Mouse (Mus musculus) embryo, embryonic 10 days (tissue): ENCODE data around the gene Ets1.

Experiments used
- DNase-seq: peaks from one replicate; pipeline ENCODE4 v3.0.0-alpha.2; 2015; ENCODE audit warnings: low spot score

The Ets1 gene

DNA sequence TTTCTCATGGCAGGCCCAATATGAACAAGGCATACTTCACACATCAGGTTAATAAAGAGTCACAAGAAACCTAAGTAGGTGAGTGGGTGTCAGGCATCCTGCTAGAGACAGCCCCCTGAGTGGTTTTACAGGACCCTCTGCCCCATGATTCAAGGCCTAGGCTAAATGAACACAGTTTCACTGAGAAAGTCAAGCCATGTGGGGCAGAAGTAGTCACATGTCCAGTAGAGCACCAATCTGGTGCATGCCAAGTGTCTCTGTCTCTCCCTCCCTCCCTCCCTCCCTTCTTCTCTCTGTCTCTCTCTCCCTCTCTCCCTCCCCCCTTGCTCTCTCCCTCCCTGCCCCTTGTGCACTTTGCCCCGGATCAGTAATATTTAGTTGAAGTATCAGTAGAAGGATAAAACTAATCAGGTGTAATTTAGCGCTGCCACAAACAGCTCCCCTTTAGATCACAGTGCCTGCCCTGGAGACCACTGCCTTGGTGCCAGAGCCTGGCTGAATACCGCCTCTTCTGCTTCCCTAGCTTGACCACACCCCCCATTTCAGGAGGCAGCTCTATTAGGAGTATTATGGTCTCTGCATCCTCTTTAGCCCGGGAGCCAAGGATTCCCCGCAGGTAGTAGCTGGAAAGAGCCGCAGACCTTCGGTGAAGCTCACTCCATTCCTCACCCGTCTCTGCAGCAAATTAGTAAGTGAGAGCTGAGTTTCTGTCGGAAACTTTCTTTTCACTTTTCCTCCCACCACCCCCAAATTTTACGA, at the start of gene Ets1:
Ets1 (plus strand) TSS at position 595 of the 759 bp plus-strand sequence.
- peak; percentile 80 for DNase-seq

DNA sequence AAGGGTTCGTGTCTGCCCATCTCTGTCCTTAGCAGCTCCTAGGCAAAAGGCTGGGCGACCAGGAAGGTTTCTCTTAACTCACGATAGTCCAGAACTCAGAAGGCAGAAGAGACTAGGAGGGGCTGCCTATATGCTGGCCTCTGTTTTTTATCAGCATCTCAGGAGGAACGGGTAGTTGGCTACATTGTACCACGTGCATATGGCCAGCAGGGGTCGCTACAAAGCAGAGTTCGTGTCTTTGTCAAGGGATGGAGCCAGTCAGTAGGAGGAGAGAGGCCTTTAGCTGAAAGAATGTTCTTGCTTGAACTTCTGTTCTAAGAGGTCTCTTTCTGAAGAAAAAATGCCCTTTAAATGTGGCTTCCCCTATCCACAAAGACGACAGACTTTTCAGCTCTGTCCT, 46.1 kb upstream of the Ets1 start:
- DNase-seq: peak; percentile 96

DNA sequence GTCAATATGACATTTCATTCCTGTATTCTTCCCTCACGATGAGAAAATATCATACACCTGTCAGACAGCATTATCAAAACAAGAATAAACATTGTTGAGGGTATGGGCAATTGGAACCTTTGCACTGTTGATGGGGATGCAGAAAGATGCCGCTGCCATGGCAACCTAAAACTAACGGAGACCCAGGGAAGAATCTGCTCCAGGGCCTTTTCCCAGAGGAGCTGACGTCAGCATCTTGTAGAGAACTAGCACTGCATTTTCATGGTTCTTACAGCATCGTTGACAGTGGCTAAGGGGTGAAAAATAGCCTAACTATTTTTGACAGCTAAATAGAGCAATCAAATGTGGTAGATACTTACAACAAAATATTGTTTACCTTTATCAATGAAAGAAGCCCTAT, 45.5 kb upstream of the Ets1 start:
- no peak for DNase-seq

DNA sequence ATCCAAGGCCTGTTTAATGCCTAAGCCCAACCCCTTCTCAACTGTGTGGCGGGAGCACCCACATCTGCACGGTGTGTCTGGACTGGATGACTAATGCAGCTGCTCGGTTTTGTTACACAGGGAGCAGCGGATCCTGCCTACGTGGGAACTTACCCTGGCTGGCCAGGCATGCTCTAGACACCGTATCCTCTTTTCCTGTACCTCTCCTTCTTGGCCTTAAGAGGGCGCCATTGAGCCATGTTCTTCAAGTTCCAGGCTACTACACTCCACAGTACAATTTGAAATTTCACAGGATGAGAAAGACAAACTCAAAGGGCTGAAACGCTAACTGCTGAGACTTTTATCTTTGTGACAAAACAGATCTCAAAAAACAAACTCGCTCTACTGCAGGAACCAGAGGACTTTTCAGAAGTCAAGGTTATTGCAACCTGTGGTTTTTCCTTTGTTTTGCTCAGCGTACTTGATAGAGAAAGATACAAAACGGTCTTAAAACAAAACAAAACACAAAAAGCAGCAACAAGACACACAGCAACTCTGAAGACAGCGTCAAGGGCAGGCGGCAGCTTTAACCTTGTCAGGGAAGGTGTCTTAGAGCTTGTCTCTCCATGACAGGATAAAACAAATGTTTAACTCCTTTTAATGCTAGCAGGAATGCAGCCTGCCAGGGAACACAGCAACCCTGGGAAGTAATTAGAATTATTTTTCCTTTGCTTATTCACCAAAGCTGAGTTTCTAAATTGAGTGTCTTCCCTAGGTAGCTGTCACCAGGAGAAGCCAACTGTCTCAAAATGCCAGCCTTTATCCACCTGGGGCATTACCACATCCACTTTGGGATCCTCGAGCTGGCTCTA, 44.1 kb upstream of the Ets1 start:
- peak; percentile 96 for DNase-seq

GRCm38 (mm10) chr9:32592583-32592890, 43.5 kb upstream of the Ets1 start:
- DNase-seq: no peak

DNA sequence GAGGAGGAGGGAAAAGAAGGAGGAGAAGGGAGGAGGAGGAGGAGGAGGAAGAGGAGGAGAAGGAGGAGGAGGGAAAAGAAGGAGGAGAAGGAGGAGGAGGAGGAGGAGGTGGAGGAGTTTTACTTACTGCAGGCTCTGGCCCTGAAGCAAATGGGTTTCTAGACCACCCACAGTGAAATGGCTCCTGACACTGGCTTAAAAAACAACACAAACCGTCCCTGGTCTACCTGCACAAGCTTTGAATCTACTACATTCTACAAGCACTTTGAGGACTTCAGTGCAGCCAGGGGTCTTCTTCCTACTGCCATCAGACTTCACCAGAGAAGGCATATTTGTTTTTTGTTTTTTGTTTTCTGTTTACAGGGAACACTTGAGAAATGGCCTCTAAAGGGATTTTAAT, 42.2 kb upstream of the Ets1 start:
- DNase-seq: peak; percentile 50

DNA sequence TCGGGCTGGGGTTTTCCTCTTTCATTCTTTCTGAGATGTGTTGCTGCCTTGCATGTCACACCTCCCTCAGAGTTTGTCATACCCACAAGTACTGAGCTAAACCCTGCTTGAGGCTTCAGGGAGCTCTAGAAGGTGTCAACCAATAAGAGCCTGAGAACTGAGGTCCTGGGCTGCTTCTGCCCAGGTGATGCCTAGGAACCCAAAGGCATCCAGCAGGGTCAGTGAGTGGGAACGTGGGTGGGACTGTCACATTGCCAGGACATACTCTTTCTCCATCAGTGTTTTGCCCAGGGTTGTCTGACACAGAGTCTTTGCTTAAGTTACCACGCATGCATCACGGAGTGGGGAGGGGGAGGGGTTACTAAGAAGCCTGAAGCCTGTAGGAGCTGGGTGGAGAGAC, 41.7 kb upstream of the Ets1 start:
- DNase-seq: no peak

DNA sequence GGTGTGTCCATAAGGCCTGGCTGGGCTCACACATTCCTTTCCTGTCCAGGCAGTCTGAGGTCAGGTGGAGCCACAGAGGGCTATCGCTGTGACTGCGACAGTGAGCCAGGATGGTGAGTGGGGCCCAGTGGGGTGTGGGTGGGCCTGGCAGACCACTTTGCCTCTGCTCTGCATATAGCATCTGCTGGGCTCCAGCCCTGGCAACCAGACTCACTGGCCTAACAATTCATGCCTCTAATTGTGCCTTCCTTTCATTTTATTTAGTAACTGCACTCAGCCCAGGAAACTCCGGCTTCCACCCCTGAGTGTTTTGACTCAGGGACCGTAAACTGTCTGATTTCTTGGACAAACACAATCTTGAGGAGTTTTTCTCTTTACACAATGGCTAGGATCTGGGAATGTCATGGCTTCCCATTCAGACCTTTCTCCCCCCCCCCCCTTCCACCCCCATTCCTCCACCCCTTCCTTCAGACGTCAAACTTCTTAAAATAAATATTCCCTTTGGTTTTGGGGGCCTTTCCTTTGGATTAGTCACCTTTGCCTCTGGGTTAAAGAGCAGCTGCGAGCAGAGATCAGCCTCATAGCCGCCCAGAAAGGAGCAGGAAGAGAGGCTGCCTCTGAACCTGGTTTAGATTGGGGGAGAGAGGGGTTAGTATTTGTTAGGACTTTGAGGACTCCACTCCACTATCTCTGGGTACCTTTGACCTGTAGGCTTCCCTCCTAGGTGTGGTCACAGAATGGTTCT, 40.8 kb upstream of the Ets1 start:
- DNase-seq: no peak

DNA sequence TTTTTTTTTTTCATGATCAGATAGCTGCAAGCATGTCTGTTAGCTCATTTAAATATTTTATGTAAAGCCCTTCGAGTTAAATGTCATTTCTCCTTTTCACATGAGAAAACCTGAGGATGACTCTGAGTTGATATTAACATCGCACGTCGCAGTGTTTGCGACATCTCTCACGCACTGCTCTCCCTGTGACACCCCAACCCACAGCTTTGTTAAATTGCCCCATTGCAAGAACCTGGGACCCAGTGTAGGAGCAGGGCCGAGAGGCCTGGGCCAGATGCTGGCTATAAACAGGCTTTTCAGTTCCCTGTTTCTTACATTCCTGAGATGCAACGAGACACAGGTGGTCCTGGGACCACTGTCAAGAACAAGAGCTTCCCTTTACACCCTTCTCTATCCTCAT, 39.7 kb upstream of the Ets1 start:
- no peak for DNase-seq

- DNase-seq: no peak
Measured at GRCm38 (mm10) chr9:32601953-32602352, 34.1 kb upstream of the Ets1 start.

DNA sequence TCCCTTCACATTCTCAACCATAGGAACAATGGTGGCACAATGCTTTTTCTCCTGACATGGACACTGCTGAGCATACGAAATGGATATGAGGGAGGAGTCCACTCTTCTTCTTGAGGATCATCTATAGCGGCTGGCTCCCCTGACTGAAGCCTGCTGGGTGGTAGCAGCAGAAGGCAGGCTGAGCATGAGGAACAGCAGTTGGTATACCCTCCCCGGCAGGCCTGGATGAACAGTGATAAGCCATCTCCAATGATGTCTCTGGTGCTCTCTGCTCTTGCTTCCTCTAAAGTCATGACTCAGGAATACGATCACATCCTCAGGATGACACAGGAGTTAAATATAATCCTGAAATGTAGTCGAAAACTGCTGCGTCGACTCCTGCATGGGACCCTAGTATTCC, 32.9 kb upstream of the Ets1 start:
- DNase-seq: no peak

GRCm38 (mm10) chr9:32607218-32607617, 28.8 kb upstream of the Ets1 start:
- peak; percentile 72 for DNase-seq

DNA sequence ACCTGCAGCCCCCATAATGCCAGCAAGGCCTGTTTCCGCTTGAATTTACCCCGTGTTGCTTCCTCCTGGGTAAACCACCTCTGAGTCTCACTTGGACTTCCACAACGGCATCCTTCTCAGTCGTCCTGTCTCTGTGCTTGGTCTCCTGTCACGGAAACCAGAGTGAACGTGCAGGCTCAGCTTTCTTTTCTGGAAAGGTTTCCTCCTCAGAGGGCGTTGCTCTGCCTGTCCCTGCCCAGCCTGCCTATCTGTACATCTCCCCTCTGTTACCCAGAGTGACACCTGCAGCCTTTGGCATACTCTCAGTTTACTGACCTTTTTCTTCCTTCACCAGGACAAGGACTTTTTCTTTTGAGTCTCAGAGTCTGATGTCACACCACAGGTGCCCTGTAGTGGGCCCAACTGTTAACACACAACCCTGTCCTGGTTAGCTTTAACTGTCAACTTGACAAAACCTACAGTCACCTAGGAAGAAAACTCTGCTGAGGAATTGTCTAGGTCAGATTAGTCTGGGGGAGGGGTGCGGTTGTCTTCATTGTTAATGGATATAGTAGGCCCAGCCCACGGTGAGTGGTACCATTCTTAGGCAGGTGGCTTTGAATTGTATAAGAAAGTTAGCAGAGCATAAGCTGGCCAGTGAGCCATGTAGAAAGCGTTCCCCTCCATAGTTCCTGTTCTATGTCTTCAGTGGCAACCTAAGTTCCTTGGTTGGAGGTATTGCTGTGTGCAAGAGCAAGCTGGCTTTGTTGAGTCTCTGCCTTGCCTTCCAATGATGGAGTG, 27.0 kb upstream of the Ets1 start:
- no peak for DNase-seq

DNA sequence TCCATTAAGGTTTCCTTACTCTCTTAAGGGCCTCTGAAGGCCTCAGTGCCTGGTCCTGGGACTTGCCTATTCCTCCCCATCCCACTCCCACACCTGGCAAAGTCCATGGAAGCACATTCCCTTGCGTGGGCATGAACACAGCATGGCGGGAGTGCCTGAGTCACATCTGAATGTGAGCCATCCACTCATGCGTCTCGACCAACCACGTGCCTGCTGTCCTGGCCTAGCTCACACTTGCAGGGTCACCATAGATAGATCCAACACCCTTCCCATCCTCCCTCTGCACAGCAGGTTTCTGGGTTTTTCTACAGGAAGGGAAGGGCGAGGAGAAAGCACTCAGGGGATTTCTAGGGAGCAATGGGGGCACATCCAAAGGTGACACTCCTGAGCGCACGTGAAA, 25.8 kb upstream of the Ets1 start:
- no peak for DNase-seq

- no peak for DNase-seq
Measured at GRCm38 (mm10) chr9:32610631-32611030, 25.4 kb upstream of the Ets1 start.

- no peak for DNase-seq
Measured at GRCm38 (mm10) chr9:32611340-32611739, 24.7 kb upstream of the Ets1 start.

- no peak for DNase-seq
Measured at GRCm38 (mm10) chr9:32612426-32612825, 23.6 kb upstream of the Ets1 start.

DNA sequence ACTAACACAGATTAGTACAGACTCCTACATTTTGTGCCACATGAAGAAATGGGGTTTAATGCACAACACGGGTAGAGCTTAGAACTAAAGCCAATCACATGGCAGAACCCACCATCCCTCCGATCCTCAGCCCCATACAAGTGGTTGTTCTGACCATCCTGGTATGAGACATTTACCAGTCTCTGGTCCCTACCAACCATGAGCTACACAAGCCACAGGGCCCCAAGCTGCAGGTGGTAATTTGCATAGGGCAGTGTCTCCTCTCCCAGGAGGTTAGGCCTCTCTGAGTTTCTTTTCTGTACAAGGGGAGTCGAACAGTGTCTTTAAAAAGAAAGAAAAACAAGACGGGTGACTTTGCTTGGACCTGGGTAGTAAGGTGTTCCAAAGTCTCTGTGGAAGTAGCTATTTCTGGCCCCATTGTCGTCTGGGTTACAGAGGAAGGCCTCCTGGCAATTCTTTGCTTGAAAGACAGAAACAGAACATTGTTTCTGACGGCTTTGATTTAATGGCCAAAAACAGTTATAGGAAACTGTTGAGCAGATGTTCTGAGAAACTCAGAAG, 23.1 kb upstream of the Ets1 start:
- DNase-seq: no peak

- DNase-seq: no peak
Measured at GRCm38 (mm10) chr9:32614191-32614590, 21.8 kb upstream of the Ets1 start.

- no peak for DNase-seq
Measured at GRCm38 (mm10) chr9:32615461-32615860, 20.6 kb upstream of the Ets1 start.

DNA sequence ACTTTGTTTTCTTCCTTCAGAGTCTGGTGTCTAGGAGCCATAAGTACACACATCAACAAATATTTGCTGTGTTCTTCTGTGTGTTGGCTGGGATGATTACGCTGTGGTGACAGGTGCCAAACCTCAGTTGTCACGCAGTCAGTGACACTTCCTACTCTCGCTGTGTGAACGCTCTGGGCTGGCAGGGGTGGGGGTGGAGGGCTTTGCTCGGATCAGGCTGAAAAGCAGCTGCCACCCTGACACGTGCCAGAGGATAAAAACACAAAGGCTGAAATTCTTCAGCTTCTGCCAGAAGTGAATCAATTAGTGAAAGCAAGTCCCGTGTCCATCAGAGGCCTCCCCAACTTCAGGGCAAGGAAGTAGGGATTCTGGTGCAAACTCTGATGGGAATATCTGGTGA, 20.0 kb upstream of the Ets1 start:
- no peak for DNase-seq
